Mouse (Mus musculus) forebrain, embryonic 16.5 days (tissue): ENCODE data around the gene Vdr. TPM values are rescaled to one million over a fixed set of nuclear protein-coding genes. Genes with fewer than 3 reads are reported as not detected.

Source experiments
- ATAC-seq: fragments of 200-750 bp; cut with Nextera tagmentation; 2 replicates; pipeline ENCODE4 v1.8.0; 2017; ENCODE audit warnings: mild to moderate bottlenecking, moderate library complexity
- H3K27ac ChIP-seq: fragments of 300-500 bp; sonication (generic); 2 replicates; pipeline ENCODE4 v1.5.1; 2014; ENCODE audit warnings: low read length, control low read depth
- H3K27me3 ChIP-seq: fragments of 300-500 bp; sonication (generic); replicated peaks from 2 replicates; pipeline ENCODE4 v1.6.1; 2014; ENCODE audit warnings: low read length; ENCODE audit not compliant: control insufficient read depth, insufficient read depth
- H3K36me3 ChIP-seq: fragments of 300-500 bp; sonication (generic); 2 replicates; pipeline ENCODE4 v1.6.1; 2014; ENCODE audit not compliant: control insufficient read depth, insufficient read depth
- H3K4me1 ChIP-seq: fragments of 300-500 bp; sonication (generic); replicated peaks from 2 replicates; pipeline ENCODE4 v1.6.1; 2014; ENCODE audit warnings: low read length; ENCODE audit not compliant: control insufficient read depth, insufficient read depth
- H3K4me2 ChIP-seq: fragments of 300-500 bp; sonication (generic); 2 replicates; pipeline ENCODE4 v1.6.1; 2014; ENCODE audit warnings: mild to moderate bottlenecking, low read length, control low read depth
- H3K4me3 ChIP-seq: fragments of 300-500 bp; sonication (generic); replicated peaks from 2 replicates; pipeline ENCODE4 v1.5.1; 2014; ENCODE audit warnings: mild to moderate bottlenecking, low read length, control low read depth
- H3K9ac ChIP-seq: fragments of 300-500 bp; sonication (generic); replicated peaks from 2 replicates; pipeline ENCODE4 v1.6.1; 2014; ENCODE audit warnings: low read depth, low read length, control low read depth
- H3K9me3 ChIP-seq: fragments of 300-500 bp; sonication (generic); 2 replicates; pipeline ENCODE4 v1.6.1; 2016; ENCODE audit warnings: low read length; ENCODE audit not compliant: control insufficient read depth
- WGBS: fragments of 180-500 bp; shearing (Covaris S2); extraction: QIAGEN DNeasy Blood & Tissue Kit; methylation state at CpG from one replicate; pipeline ENCODE4 v1.1.7; 2014; 5-methylcytosine and 5-hydroxymethylcytosine counted together
- polyA plus RNA-seq: library from polyadenylated mRNA; unstranded; fragments of >200 nt; fragmentation: Nextera tagmentation; extraction: Ambion mirVana; gene quantifications from 2 replicates; pipeline ENCODE4 v1.2.1, GENCODE M21; 2015

The Vdr gene
- polyA plus RNA-seq, 1 experiment from 2014 or later, result not detected

DNA sequence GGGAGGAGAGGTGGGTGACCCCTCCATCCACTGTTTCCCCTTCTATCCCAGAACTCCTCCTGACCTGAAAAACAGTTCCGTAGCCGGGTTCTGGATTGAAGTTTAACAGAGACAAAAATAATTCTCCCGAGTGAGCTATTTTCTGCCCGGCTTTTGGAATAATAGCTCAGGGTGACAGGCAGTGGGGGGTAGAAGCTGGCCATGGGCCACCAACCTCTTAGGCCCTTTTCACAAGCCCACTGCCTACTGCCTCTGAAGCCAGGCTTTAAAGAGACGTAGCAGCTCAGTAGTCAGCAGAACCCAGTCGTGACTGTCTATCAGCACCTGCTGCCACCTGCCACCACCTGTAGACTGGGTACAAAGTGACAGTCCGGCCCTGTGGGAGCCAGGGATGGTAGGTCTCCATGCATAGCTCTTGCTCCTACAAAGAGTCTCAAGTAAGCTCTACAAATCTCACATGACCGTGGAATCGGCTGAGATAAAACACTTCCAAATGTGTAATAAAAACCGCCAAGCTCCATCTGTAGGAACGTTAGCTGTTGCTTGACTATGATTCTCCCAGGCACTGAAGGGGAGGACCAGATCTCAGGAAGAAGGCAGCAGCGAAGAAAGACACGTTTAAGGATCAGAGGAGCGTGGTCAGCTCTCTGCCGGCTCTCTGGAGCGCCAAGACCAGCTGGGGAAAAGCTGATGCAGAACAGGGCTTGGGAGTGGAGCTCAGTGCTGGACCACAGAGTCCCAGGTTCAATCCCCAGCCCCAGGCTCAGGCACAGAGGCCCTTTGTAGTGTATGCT is 13.4 kb downstream of the Vdr start:
- Histone ChIP-seq H3K4me1 (no peaks in the 10 kb centered on the region), H3K27me3 (no peaks in the 10 kb centered on the region), H3K4me3 (no peak overlapping the region), H3K9me3 (no peaks in the 10 kb centered on the region), H3K36me3 (no peaks in the 10 kb centered on the region), H3K9ac (no peak overlapping the region), H3K4me2 (no peak overlapping the region), H3K27ac (no peak overlapping the region)
- no peak for ATAC-seq
- 75% methylated on average over 16 of the region's 16 CpGs for WGBS

DNA sequence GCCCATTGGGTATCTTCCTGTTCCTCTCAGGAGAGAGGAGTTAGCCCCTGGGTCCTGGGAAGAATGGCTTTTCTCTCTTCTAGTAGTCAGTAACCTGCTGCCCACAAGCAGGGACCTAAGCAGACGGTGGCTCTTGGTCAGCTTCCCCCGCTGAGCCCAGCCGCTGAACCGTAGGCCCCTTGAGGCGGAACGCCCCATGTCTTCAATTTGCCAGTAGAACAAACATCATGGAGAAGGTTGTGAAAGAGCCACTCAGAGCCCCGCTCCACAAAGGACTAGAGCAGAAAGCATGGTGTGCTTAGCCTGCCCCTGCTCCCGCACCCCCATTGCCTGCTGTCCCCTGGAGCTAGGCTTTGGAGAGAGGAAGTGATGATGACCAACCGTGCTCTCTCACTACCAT is 14.1 kb downstream of the Vdr start:
- Histone ChIP-seq H3K27ac (no peak overlapping the region), H3K4me2 (no peak overlapping the region), H3K27me3 (no peaks in the 10 kb centered on the region), H3K36me3 (no peaks in the 10 kb centered on the region), H3K9ac (no peak overlapping the region), H3K9me3 (no peaks in the 10 kb centered on the region), H3K4me3 (no peak overlapping the region), H3K4me1 (no peaks in the 10 kb centered on the region)
- WGBS, result 83% methylated on average over 9 of the region's 9 CpGs
- ATAC-seq, result no peak

DNA sequence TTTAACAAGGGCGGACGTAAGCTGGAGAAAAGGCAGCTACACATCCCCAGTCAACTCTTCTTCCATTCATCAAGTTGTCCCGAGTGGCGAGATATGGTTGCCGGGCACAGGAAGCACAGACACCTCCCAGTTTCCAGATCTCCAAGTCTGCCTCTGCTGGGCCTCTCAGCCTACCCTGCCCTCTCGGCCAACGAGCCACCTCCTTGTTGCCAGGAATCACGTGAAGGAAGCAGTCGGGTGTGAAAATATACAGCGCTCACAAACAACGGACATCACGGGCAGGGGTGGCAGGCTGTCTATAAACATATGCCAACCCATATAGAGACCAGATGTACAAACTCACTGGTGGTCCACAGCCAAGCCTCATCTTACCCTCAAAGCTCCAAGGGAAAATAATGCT is 14.6 kb downstream of the Vdr start:
- Histone ChIP-seq H3K9me3 (no peaks in the 10 kb centered on the region), H3K4me3 (no peak overlapping the region), H3K27me3 (no peaks in the 10 kb centered on the region), H3K27ac (no peak overlapping the region), H3K4me2 (no peak overlapping the region), H3K4me1 (no peaks in the 10 kb centered on the region), H3K36me3 (no peaks in the 10 kb centered on the region), H3K9ac (no peak overlapping the region)
- ATAC-seq, result no peak
- 59% methylated on average over 12 of the region's 12 CpGs for WGBS

DNA sequence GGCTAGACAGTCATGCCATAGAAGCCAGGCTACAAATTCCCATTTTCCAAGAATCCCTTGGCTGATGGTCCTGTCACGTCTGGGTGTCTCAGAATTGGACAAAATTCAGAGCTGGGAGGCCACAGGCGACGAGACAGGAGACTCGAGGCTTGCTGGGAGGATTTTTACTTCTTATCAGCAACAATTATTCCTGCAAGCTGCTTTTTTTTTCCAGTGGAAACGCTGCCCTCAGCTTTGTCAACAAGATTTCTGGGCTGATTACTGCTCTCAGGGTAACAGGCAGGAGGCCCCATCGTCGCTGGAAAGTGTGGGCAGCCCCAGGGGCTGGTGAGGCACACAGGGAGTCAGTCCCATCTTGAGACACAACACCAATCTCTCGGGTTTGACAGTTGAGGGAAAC is 17.9 kb downstream of the Vdr start:
- no peak overlapping the region for H3K4me3 ChIP-seq
- ATAC-seq, result no peak
- no peaks in the 10 kb centered on the region for H3K27me3 ChIP-seq
- H3K27ac ChIP-seq, result no peak overlapping the region
- no peaks in the 10 kb centered on the region for H3K9me3 ChIP-seq
- H3K36me3 ChIP-seq, result no peaks in the 10 kb centered on the region
- H3K4me1 ChIP-seq, result no peaks in the 10 kb centered on the region
- H3K9ac ChIP-seq, result no peak overlapping the region
- 66% methylated on average over 8 of the region's 8 CpGs for WGBS
- H3K4me2 ChIP-seq, result no peak overlapping the region

DNA sequence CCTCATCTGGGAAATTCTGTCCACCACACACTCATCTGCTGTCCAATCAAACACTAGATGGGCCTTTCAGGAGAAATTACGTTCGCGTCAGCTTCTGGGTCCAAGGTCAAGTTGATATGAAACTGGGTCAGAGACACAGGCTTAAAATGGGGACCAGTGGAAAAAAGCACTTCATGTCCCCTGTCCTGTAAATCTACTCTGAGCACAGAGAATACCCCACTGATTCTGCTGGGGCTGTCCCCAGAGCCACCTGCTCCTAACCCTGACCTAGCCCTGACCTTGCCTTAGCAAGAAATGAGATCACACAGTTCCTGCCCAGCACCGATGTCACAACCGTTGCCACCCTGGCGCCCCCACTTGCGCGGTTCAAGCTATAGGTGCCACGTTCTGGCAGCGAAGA is 20.0 kb downstream of the Vdr start:
- no peak overlapping the region for H3K4me2 ChIP-seq
- H3K9ac ChIP-seq, result no peak overlapping the region
- H3K9me3 ChIP-seq, result no peaks in the 10 kb centered on the region
- no peaks in the 10 kb centered on the region for H3K27me3 ChIP-seq
- WGBS, result 93% methylated on average over 10 of the region's 10 CpGs
- no peaks in the 10 kb centered on the region for H3K36me3 ChIP-seq
- no peak for ATAC-seq
- H3K4me3 ChIP-seq, result no peak overlapping the region
- H3K27ac ChIP-seq, result no peak overlapping the region
- no peaks in the 10 kb centered on the region for H3K4me1 ChIP-seq

DNA sequence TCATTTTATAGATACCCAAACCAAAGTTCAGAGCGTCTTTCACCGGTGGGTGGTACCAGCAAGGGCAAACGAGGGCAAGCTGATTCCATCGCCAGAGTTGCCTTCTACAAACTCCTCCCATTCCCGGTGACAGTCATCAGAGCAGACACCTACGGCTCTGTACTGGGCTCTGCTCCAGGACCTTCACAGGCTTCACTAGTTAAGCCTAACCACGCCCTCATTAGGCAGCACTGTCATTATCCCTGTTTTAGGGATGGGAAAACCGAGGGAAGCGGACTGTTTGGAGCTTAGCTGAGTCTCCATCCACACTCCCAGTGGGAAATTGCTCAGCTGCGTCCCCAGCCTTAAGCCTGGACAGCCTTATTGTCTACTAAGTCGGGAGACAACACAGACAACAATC is 20.4 kb downstream of the Vdr start:
- no peaks in the 10 kb centered on the region for H3K36me3 ChIP-seq
- no peak overlapping the region for H3K4me2 ChIP-seq
- H3K27me3 ChIP-seq, result no peaks in the 10 kb centered on the region
- H3K4me1 ChIP-seq, result no peaks in the 10 kb centered on the region
- no peak for ATAC-seq
- H3K9me3 ChIP-seq, result no peaks in the 10 kb centered on the region
- H3K4me3 ChIP-seq, result no peak overlapping the region
- no peak overlapping the region for H3K27ac ChIP-seq
- no peak overlapping the region for H3K9ac ChIP-seq
- WGBS, result 47% methylated on average over 11 of the region's 11 CpGs

DNA sequence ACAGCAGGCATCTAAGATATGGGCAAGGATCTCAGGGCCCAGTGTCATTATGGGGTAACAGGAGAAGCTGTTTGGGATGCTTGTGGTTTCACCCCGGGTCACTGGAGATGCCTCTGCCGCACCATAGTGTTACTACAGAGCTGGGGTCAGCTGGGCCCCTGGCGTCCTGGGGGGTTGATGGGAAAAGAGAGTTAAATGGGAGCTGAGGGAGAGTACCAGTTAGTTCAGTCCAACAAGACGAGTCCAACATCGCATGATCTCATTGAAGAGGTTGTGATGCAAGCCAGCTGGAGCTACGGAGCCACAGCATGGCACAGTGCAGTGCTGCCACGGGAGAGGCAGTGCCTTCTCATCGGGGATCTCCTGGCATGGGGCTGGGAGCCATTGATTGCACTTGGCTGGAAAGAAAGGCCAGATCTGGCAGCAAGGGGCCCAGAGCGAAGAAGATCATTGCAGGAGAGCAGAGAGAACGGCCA is 22.9 kb downstream of the Vdr start:
- ATAC-seq, result no peak
- no peaks in the 10 kb centered on the region for H3K4me1 ChIP-seq
- no peak overlapping the region for H3K27ac ChIP-seq
- H3K9ac ChIP-seq, result no peak overlapping the region
- no peaks in the 10 kb centered on the region for H3K27me3 ChIP-seq
- no peak overlapping the region for H3K4me2 ChIP-seq
- H3K9me3 ChIP-seq, result no peaks in the 10 kb centered on the region
- H3K36me3 ChIP-seq, result no peaks in the 10 kb centered on the region
- 87% methylated on average over 10 of the region's 10 CpGs for WGBS
- no peak overlapping the region for H3K4me3 ChIP-seq

DNA sequence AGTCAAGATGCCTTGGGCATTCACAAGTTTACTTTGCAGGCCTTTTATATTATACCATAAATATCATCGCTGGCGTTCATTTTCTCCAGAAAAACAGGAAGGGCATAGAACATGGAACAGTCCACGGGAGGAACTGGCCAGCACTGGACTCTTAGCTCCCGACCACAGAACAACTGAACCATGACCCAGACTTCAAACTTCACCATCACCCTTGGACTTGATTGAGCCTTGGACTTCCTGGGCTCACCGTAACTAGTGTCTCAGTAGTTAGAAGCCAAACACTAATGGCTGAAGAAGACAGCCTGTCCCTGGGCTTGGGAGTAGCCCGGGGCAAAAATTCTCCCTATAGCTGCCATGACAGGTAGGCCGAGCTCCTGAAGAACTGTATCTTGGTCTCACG is 29.0 kb downstream of the Vdr start:
- ATAC-seq, result no peak
- no peak overlapping the region for H3K4me3 ChIP-seq
- H3K9ac ChIP-seq, result no peak overlapping the region
- H3K4me1 ChIP-seq, result no peaks in the 10 kb centered on the region
- no peaks in the 10 kb centered on the region for H3K36me3 ChIP-seq
- no peak overlapping the region for H3K27ac ChIP-seq
- no peak overlapping the region for H3K4me2 ChIP-seq
- H3K9me3 ChIP-seq, result no peaks in the 10 kb centered on the region
- WGBS, result 90% methylated on average over 8 of the region's 8 CpGs
- no peaks in the 10 kb centered on the region for H3K27me3 ChIP-seq

DNA sequence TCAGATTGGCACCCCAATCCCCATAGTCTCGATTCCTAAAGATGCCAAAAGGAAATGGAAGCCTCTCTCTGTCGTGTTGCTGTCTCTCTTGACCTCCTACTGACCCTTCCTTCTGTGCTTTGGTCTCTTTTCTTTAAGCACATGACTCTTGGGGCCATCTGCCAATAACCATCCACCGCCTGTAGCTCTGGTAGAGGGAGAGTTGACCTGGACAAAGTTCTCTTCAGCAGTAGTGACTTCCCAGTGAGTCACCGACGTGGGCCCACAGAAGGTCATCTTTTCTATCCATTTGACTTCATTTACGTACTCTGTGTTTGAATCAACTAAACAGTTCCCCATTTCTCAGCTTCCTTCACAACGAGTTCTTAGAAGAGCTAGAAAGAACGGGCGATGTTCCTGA is 30.0 kb downstream of the Vdr start:
- Histone ChIP-seq H3K27ac (no peak overlapping the region), H3K36me3 (no peaks in the 10 kb centered on the region), H3K4me2 (no peak overlapping the region), H3K27me3 (no peaks in the 10 kb centered on the region), H3K9ac (no peak overlapping the region), H3K4me1 (no peaks in the 10 kb centered on the region), H3K4me3 (no peak overlapping the region), H3K9me3 (no peaks in the 10 kb centered on the region)
- ATAC-seq, result no peak
- WGBS, result 83% methylated on average over 9 of the region's 9 CpGs
